Mouse (Mus musculus): Measurements from ENCODE around the gene Taldo1.

The Taldo1 gene

GRCm38 (mm10) chr7:141420030-141420702 lies 28.2 kb downstream of the Taldo1 start:
- DNase-seq (ENCODE audit: low read depth, low spot score), result no peak

DNA sequence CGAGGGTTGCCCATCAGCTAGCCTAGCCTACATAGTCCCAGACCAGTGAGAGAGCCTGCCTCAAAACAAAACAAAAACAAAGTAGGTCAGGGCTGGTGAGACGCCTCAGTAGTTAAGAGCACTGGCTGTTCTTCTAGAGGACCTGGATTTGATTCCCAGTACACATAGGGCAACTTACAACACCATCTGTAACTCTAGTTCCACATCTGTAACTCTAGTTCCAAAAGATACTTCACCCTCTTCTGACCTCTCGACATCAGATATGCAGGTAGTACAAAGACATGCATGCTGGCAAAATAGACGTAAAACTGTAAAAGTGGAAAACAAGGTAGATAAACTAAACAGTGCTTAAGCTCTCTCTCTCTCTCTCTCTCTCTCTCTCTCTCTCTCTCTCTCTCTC lies 31.8 kb downstream of the Taldo1 start:
- no peak for DNase-seq (ENCODE audit: low read depth, low spot score)

- DNase-seq (ENCODE audit: low read depth, low spot score), result no peak
These were observed 35.1 kb downstream of the Taldo1 start for GRCm38 (mm10) chr7:141426948-141427730.

DNA sequence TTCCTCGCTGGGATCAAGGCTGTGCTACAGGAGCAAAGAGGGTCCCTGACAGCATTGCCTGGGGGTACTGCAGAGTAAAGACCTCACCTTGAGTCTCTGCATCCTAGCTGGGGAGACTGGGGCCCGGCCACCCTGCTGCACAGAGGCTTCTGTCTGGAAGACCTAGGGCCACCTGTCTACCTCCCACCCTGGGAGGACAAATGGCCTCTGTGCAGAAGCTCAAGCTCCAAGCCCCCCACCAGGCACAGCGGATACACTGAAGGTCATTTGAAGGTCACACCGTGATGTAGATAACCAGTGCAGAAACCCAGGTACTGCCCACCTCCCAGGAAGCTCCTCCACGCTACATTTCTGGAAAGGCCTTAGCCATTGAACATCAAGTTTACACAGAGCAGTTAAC lies 36.7 kb downstream of the Taldo1 start:
- DNase-seq (ENCODE audit: low read depth, low spot score), result no peak

GRCm38 (mm10) chr7:141429310-141429709 lies 37.3 kb downstream of the Taldo1 start, which contains the start of gene Cend1:
Cend1 (minus strand) TSS chr7:141429491.
- peak; percentile 77 for DNase-seq (ENCODE audit: low read depth, low spot score)

GRCm38 (mm10) chr7:141429840-141430584 lies 38.0 kb downstream of the Taldo1 start:
- no peak for DNase-seq (ENCODE audit: low read depth, low spot score)

- DNase-seq (ENCODE audit: low read depth, low spot score), result no peak
These were observed 38.7 kb downstream of the Taldo1 start for GRCm38 (mm10) chr7:141430585-141431240.

DNA sequence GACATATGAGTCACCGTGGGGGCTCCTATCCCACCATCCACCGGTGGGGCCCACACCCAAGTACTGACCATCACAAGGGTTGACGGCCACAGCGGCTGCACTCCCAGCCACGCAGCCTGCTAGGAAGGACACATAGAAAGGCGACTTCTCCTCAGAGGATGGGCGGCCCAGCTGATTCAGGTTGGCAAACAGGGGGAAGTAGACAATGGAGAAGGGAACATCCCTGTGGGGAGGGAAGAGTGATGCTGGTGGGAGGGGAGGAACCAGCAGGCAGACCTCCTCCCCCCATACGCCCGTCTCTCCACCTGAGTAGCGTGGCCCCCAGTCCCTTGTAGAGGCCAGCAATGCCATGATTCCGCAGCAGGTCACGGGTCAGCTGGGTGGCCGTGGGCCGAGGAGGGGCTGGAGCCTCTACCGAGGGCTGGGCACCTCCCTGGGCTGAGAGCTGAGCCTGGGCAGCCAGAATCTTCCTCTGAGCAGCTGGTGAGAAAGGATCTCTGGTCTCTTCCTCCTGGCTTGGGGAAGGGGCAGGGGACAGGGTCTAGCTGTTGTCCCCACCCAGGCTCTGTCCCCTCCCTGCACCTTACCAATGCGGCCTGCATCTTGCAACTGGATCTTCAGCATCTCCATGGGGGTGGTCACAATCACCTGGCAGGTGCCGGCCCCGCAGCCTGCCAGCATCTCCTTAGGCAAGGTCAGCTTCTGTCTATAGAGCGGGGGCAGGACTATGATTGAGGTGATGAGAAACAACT lies 39.6 kb downstream of the Taldo1 start:
- DNase-seq (ENCODE audit: low read depth, low spot score), result no peak

GRCm38 (mm10) chr7:141432186-141432611 lies 40.2 kb downstream of the Taldo1 start:
- no peak for DNase-seq (ENCODE audit: low read depth, low spot score)

GRCm38 (mm10) chr7:141432741-141433516 lies 40.9 kb downstream of the Taldo1 start:
- no peak for DNase-seq (ENCODE audit: low read depth, low spot score)

DNA sequence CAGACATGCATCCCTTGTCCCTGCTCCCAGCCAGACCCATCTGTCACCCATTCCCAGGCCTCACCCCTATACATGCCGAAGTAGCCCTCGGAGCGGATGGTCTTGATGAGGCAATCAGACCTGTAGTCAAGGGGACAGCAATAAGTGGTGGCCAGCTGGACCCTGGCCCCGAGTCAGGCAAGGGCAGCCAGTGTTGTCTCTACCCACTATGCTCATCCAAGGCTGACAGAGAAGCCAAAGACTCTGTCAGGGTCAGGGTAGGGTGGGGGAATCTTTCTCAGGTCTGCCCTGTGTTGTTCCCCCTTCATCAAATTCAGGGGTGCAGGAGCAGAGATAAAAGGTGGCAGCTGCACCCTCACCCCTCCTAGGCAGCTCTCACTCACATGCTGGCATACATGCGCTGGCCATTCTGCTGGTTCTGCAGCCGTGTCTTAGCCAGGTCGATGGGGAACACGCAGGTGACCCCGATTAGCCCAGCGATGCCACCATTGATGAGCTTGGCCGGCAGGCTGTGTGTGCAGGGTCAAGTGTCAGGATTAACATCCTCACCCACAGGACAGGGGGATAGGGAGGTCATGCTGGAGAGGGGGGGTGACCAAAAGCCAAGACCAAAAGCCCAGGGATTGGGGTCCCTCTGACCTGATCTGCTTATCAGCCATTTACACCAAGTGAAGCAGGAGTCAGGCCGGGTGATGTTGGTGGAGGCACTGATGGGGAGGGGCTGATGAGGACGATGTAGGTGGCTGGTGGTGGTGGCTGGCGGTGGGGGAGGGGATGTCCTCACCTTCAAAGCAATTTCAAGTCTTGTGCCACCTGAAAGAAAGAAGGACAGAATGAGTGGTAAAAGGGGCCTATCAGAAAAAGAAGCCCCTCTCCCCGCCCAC lies 41.8 kb downstream of the Taldo1 start:
- DNase-seq (ENCODE audit: low read depth, low spot score), result no peak

DNA sequence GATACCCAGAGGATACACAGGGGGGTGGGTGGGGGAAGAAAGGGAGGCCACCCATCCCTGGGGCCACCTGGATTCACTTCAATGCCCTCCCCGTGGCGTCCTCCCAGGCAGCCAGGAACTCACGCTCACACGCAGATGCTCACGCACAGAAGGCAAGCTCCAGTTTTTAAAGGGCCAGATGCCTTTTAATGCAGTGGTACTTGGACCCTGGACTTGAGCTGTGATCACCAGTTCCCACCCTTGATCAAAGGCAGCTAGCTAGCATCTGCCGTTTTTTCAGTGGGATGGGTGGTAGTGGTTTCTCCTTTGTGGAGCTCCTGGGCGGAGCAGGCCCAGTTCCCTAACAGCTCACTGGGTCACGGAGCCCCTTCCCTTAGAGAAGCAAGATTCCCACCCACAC lies 42.5 kb downstream of the Taldo1 start:
- DNase-seq (ENCODE audit: low read depth, low spot score), result no peak

- DNase-seq (ENCODE audit: low read depth, low spot score), result no peak
These were observed 43.3 kb downstream of the Taldo1 start for GRCm38 (mm10) chr7:141435129-141435855.

- DNase-seq (ENCODE audit: low read depth, low spot score), result no peak
These were observed 44.0 kb downstream of the Taldo1 start for GRCm38 (mm10) chr7:141435856-141436522.

DNA sequence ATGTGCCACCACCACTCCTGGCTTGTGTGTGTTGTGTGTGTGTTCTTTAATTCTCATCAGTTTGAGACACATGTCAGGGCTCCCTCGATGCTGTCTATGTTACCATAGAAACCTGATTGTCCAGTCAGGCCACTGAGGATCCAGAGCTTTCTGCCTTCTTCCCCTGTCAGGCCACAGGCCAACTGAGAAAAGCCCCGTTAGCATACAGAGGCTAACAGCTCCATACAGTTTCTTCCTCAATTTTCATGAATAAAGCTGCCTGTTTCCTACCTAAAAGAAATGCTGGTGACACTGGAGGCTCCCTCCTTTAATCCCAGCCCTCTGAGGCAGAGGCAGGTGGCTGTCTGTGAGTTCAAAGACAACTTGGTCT lies 44.5 kb downstream of the Taldo1 start:
- no peak for DNase-seq (ENCODE audit: low read depth, low spot score)

- DNase-seq (ENCODE audit: low read depth, low spot score), result peak; percentile 74
These were observed 45.5 kb downstream of the Taldo1 start, which contains the start of gene Slc25a22 for GRCm38 (mm10) chr7:141437178-141438120. Slc25a22 (minus strand) TSS chr7:141437892.

Measured in forelimb bud, embryonic 11.5 days (tissue).